Mouse (Mus musculus) CH12.LX (cell line): ENCODE data around the gene Bace1. TPM values are rescaled to one million over a fixed set of nuclear protein-coding genes. Genes with fewer than 3 reads are reported as not detected.

Source experiments
- DNase-seq: peaks from one replicate; pipeline ENCODE4 v3.0.0-alpha.2; 2013; ENCODE audit errors: extremely low read depth
- H3K27ac ChIP-seq: 2 replicates; pipeline ENCODE4 v1.5.1; 2012; ENCODE audit warnings: low read depth, mild to moderate bottlenecking, control low read depth, moderate library complexity; ENCODE audit not compliant: insufficient read depth
- H3K27me3 ChIP-seq: replicated peaks from 2 replicates; pipeline ENCODE3; 2012; ENCODE audit warnings: inconsistent platforms
- H3K36me3 ChIP-seq, 2 experiments: replicated peaks in 1 of 2; 2 replicates each; pipeline versions ENCODE3 to v1.6.1; 2012; ENCODE audit warnings: inconsistent platforms in 1 of 2, low read length in 1 of 2, mild to moderate bottlenecking in 1 of 2, mixed read lengths in 1 of 2, moderate library complexity in 1 of 2; ENCODE audit not compliant: control insufficient read depth in 1 of 2, insufficient read depth in 1 of 2
- H3K4me1 ChIP-seq, 2 experiments: 2 replicates each; pipeline ENCODE4 v1.6.1; 2012; ENCODE audit warnings: inconsistent platforms in 1 of 2, moderate library complexity in 1 of 2; ENCODE audit not compliant: insufficient read depth in 2 of 2, control insufficient read depth in 1 of 2
- H3K4me2 ChIP-seq: 2 replicates; pipeline ENCODE4 v1.6.1; 2012; ENCODE audit warnings: low read depth, mild to moderate bottlenecking, control low read depth; ENCODE audit not compliant: poor library complexity, insufficient read depth, severe bottlenecking
- H3K4me3 ChIP-seq, 3 experiments: fragments of 150-350 bp in 1 of 3; sonication (generic) in 1 of 3; replicated peaks in 1 of 3; 2 replicates each; pipeline versions ENCODE3 to v1.5.1; 2011 to 2012; ENCODE audit warnings: low read depth in 2 of 3, low read length in 2 of 3, mild to moderate bottlenecking in 2 of 3, moderate library complexity in 2 of 3, control low read depth in 1 of 3, improper control_type of control experiment in 1 of 3, inconsistent platforms in 1 of 3, mixed read lengths in 1 of 3; ENCODE audit not compliant: poor library complexity in 1 of 3
- H3K79me2 ChIP-seq: replicated peaks from 2 replicates; pipeline ENCODE4 v1.6.1; 2012; ENCODE audit warnings: mild to moderate bottlenecking, moderate library complexity; ENCODE audit not compliant: control insufficient read depth, poor library complexity, insufficient read depth, severe bottlenecking; ENCODE audit errors: extremely low read depth
- H3K9ac ChIP-seq: 2 replicates; pipeline ENCODE4 v1.6.1; 2012; ENCODE audit warnings: low read depth, mild to moderate bottlenecking, control low read depth, moderate library complexity; ENCODE audit not compliant: insufficient read depth
- H3K9me3 ChIP-seq: replicated peaks from 2 replicates; pipeline ENCODE3; 2012; ENCODE audit warnings: low read length, inconsistent platforms, mixed read lengths
- BHLHE40 ChIP-seq: IDR thresholded peaks from 2 replicates; pipeline ENCODE4 v1.6.1; 2011; ENCODE audit warnings: mild to moderate bottlenecking, low read depth, low read length, improper control_type of control experiment
- CHD2 ChIP-seq: IDR thresholded peaks from 2 replicates; pipeline ENCODE4 v1.6.1; 2011; ENCODE audit warnings: low read length, improper control_type of control experiment
- ELF1 ChIP-seq: IDR thresholded peaks from 2 replicates; pipeline ENCODE4 v1.6.1; 2014; ENCODE audit warnings: low read depth, mild to moderate bottlenecking, inconsistent platforms, low read length, improper control_type of control experiment
- EP300 ChIP-seq: IDR thresholded peaks from 2 replicates; pipeline ENCODE4 v1.6.1; 2011; ENCODE audit warnings: low read length, improper control_type of control experiment
- ETS1 ChIP-seq: conservative IDR thresholded peaks from 2 replicates; pipeline ENCODE4 v1.6.1; 2012; ENCODE audit warnings: low read depth, mild to moderate bottlenecking, inconsistent platforms, low read length, improper control_type of control experiment, moderate library complexity
- GABPA ChIP-seq: IDR thresholded peaks from 2 replicates; pipeline ENCODE4 v1.6.1; 2012; ENCODE audit warnings: low read depth, low read length, improper control_type of control experiment, inconsistent platforms; ENCODE audit not compliant: insufficient replicate concordance
- JUND ChIP-seq: conservative IDR thresholded peaks from 2 replicates; pipeline ENCODE4 v1.6.1; 2011; ENCODE audit warnings: low read depth, low read length, improper control_type of control experiment
- MAZ ChIP-seq: IDR thresholded peaks from 2 replicates; pipeline ENCODE4 v1.6.1; 2012; ENCODE audit warnings: low read depth, mild to moderate bottlenecking, inconsistent platforms, low read length, improper control_type of control experiment, moderate library complexity
- NRF1 ChIP-seq: IDR thresholded peaks from 2 replicates; pipeline ENCODE4 v1.6.1; 2014; ENCODE audit warnings: low read depth, mild to moderate bottlenecking, inconsistent platforms, low read length, improper control_type of control experiment, moderate library complexity
- POLR2A ChIP-seq: IDR thresholded peaks from 2 replicates; pipeline ENCODE4 v1.6.1; 2011; ENCODE audit warnings: low read depth, mild to moderate bottlenecking, improper control_type of control experiment, low read length
- SIN3A ChIP-seq: IDR thresholded peaks from 2 replicates; pipeline ENCODE4 v1.6.1; 2012; ENCODE audit warnings: low read length, improper control_type of control experiment, inconsistent platforms
- SMC3 ChIP-seq: IDR thresholded peaks from 2 replicates; pipeline ENCODE4 v1.6.1; 2011; ENCODE audit warnings: low read depth, low read length, improper control_type of control experiment
- TBP ChIP-seq: conservative IDR thresholded peaks from 2 replicates; pipeline ENCODE4 v1.6.1; 2011; ENCODE audit warnings: low read depth, low read length, improper control_type of control experiment
- UBTF ChIP-seq: IDR thresholded peaks from 2 replicates; pipeline ENCODE4 v1.6.1; 2012; ENCODE audit warnings: low read depth, mild to moderate bottlenecking, inconsistent platforms, low read length, improper control_type of control experiment, moderate library complexity
- USF1 ChIP-seq: IDR thresholded peaks from 2 replicates; pipeline ENCODE4 v1.6.1; 2014; ENCODE audit warnings: low read depth, mild to moderate bottlenecking, inconsistent platforms, low read length, improper control_type of control experiment
- USF2 ChIP-seq: conservative IDR thresholded peaks from 2 replicates; pipeline ENCODE4 v1.6.1; 2011; ENCODE audit warnings: low read depth, low read length, improper control_type of control experiment
- ZKSCAN1 ChIP-seq: IDR thresholded peaks from 2 replicates; pipeline ENCODE4 v1.6.1; 2012; ENCODE audit warnings: low read depth, inconsistent platforms, low read length, improper control_type of control experiment, borderline replicate concordance
- ZMIZ1 ChIP-seq: IDR thresholded peaks from 2 replicates; pipeline ENCODE4 v1.6.1; 2012; ENCODE audit warnings: low read depth, mild to moderate bottlenecking, inconsistent platforms, low read length, improper control_type of control experiment
- dilution Hi-C: fragments of 300-500 bp; cut with MboI; formaldehyde crosslinking; loops from 2 replicates; pipeline ENCODE4 v1.14.3; 2020; ENCODE audit warnings: low sequenced_read_pairs; ENCODE audit not compliant: extremely low pct_unique_long_range_greater_than_20kb, extremely low pct_ligation_motif_present
- in situ Hi-C: fragments of 300-500 bp; cut with MboI; formaldehyde crosslinking; loops from 3 replicates; pipeline ENCODE4 v1.14.3; 2019; ENCODE audit warnings: low sequenced_read_pairs, low pct_ligation_motif_present, low pct_unique_long_range_greater_than_20kb, mixed read lengths
- polyA plus RNA-seq: library from polyadenylated mRNA; unstranded; fragments of >175 nt; gene quantifications from 2 replicates; pipeline ENCODE4 v1.2.1, GENCODE M21; 2012; ENCODE audit warnings: low read depth; ENCODE audit not compliant: insufficient read length
- total RNA-seq, 2 experiments: library from RNA; depleted of rRNA; stranded (reverse); fragments of 300-350 nt in 1 of 2; fragments of >200 nt in 1 of 2; gene quantifications; 2 replicates each; pipeline ENCODE4 v1.2.3; 2012 to 2014

The Bace1 gene
- total and polyA plus RNA-seq, 3 experiments = 0.30 to 1.5 TPM; not detected in 1

GRCm38 (mm10) chr9:45838069-45838433, 329 bp upstream of the Bace1 start:
- Histone ChIP-seq H3K4me1 (peaks cover 2 to 8% of the 10 kb centered on the region in 2 experiments; a peak in 3 of 4 replicates), H3K4me3 (no peak overlapping the region), H3K79me2 (no peaks in the 10 kb centered on the region), H3K36me3 (no peaks in the 10 kb centered on the region), H3K9me3 (no peaks in the 10 kb centered on the region), H3K4me2 (no peak overlapping the region), H3K27ac (no peak overlapping the region), H3K27me3 (peaks cover 6% of the 10 kb centered on the region), H3K9ac (no peak overlapping the region)
- in situ Hi-C loops (no loop called here), dilution Hi-C loops (no loop called here)
- DNase-seq = no peak
- TF ChIP-seq ZMIZ1 (no peak), CHD2 (no peak), ETS1 (no peak), TBP (no peak)

- H3K9ac ChIP-seq = no peak overlapping the region
- H3K4me1 ChIP-seq = peaks cover 0 to 2% of the 10 kb centered on the region in 2 experiments; a peak in 1 of 4 replicates
- DNase-seq = no peak
- no peaks in the 10 kb centered on the region for H3K79me2 ChIP-seq
- in situ Hi-C loops = no loop called here
- TF ChIP-seq GABPA = no peak
- TF ChIP-seq UBTF = no peak
- TF ChIP-seq TBP = no peak
- TF ChIP-seq USF2 = no peak
- no peak for TF ChIP-seq SIN3A
- TF ChIP-seq JUND = no peak
- TF ChIP-seq ELF1 = no peak
- TF ChIP-seq MAZ = no peak
- TF ChIP-seq BHLHE40 = no peak
- TF ChIP-seq USF1 = no peak
- no peak for TF ChIP-seq ZMIZ1
- no peak for TF ChIP-seq CHD2
- no peak for TF ChIP-seq ETS1
- TF ChIP-seq ZKSCAN1 = no peak
- no peak for TF ChIP-seq EP300
- TF ChIP-seq POLR2A = no peak
- no peak for TF ChIP-seq NRF1
- TF ChIP-seq SMC3 = no peak
- dilution Hi-C loops = no loop called here
- H3K9me3 ChIP-seq = no peaks in the 10 kb centered on the region
- H3K27me3 ChIP-seq = peaks cover 6% of the 10 kb centered on the region
- no peak overlapping the region for H3K4me3 ChIP-seq
- H3K27ac ChIP-seq = no peak overlapping the region
- H3K36me3 ChIP-seq = no peaks in the 10 kb centered on the region
- no peak overlapping the region for H3K4me2 ChIP-seq
These were observed 980 bp downstream of the Bace1 start for GRCm38 (mm10) chr9:45839139-45839981.
